Mouse (Mus musculus) adrenal gland (tissue): Measurements from ENCODE around the gene Parp14.

Source experiments
- intact Hi-C: fragments of 180-260 bp; cut with DNase I; formaldehyde crosslinking; loops from one replicate; pipeline ENCODE4 v1.15.1; 2025

The Parp14 gene

GRCm38 (mm10) chr16:35788330-35788729 is 83.0 kb downstream of the Parp14 start:
- intact Hi-C loops = no loop called here

DNA sequence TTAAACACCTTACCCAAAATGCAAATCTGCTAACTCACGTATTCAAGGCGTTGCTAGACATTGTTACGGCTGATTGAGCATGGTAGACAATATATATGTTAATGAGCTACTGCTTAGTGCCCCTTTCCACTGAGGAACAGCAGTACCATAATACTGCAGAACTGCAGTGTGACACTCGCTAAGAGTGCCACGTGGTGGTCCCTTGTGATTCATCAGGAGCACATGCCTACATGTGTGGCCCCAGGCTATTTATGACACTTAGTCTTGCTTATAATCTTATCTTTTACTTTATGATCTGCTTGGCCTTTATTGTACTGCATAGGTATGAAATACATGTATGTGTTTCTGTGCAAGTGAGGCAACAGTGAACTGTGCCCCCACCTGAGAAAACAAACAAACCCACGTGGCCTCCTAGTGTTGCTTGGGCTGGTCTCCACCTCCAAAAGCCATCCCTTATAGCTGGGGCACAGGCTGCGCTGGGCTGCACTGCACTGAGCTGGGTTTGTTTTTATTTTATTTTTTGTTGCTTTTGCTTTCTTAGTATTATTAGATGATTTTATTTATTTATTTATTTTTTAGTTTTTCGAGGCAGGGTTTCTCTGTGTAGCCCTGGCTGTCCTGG is 83.7 kb downstream of the Parp14 start:
- intact Hi-C loops = no loop called here

- intact Hi-C loops = no loop called here
Observed at GRCm38 (mm10) chr16:35787163-35787562, 84.2 kb downstream of the Parp14 start.

GRCm38 (mm10) chr16:35784134-35784725 is 87.1 kb downstream of the Parp14 start:
- intact Hi-C loops = loop anchor here (5.0 kb wide), 1 partner anchor 42 kb away; no protein-coding TSS in a partner anchor

DNA sequence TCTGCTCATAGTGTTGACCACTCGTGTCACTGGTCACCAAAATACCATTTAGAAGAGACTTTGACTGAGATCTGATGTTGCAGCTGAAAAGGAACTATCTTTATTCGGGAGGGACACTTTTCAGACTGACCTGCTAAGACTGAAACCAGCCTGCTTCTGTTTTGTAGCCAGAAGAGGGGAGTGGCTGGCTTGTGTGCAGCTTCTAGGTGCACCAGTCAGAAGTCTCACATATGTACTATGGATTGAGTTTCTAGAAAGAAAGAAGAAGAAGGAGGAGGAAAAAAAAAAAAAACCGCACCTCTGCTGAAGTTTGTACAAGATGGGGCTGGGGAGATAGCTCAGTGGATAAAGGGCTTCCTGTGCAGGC is 88.2 kb downstream of the Parp14 start:
- intact Hi-C loops = loop anchor here (5.0 kb wide), 1 partner anchor 41 kb away; no protein-coding TSS in a partner anchor
